Mouse (Mus musculus) heart, adult 2 months (tissue): Measurements from ENCODE around the gene Gm17324. TPM values are rescaled to one million over a fixed set of nuclear protein-coding genes. Genes with fewer than 3 reads are reported as not detected.
"Not testable (repeated sequence)": the region's sequence is repeated elsewhere in the genome, so short reads cannot be mapped to it uniquely, and the experiment has no call there.

Experiments used
- DNase-seq, 2 experiments: peaks; one replicate each; pipeline ENCODE4 v3.0.0; 2021
- H3K27ac ChIP-seq: fragments of 200-600 bp; 2 replicates; pipeline ENCODE4 v1.8.1; 2022
- H3K27me3 ChIP-seq: fragments of 200-500 bp; 2 replicates; pipeline ENCODE4 v1.6.1; 2012; ENCODE audit warnings: mild to moderate bottlenecking, low read length, inconsistent platforms, mixed read lengths; ENCODE audit not compliant: control insufficient read depth, insufficient read depth
- H3K36me3 ChIP-seq: fragments of 200-500 bp; 2 replicates; pipeline ENCODE4 v1.6.1; 2012; ENCODE audit warnings: low read length, inconsistent platforms; ENCODE audit not compliant: control insufficient read depth, insufficient read depth
- H3K4me1 ChIP-seq: fragments of 200-500 bp; 2 replicates; pipeline ENCODE4 v1.6.1; 2011; ENCODE audit warnings: low read length; ENCODE audit not compliant: control insufficient read depth, insufficient read depth
- H3K4me3 ChIP-seq: fragments of 200-600 bp; 2 replicates; pipeline ENCODE4 v1.8.1; 2022
- H3K79me2 ChIP-seq: fragments of 200-500 bp; replicated peaks from 2 replicates; pipeline ENCODE4 v1.6.1; 2012; ENCODE audit warnings: mild to moderate bottlenecking, inconsistent platforms, low read length, moderate library complexity, mixed read lengths; ENCODE audit not compliant: control insufficient read depth, insufficient read depth
- H3K9ac ChIP-seq: fragments of 200-500 bp; 2 replicates; pipeline ENCODE4 v1.6.1; 2012; ENCODE audit warnings: low read depth, mild to moderate bottlenecking, control low read depth, inconsistent platforms, low read length, mixed read lengths
- CTCF ChIP-seq: fragments of 200-600 bp; IDR thresholded peaks from 2 replicates; pipeline ENCODE4 v1.8.1; 2022; ENCODE audit warnings: antibody characterized with exemption, mild to moderate bottlenecking, moderate library complexity
- EP300 ChIP-seq: fragments of 200-500 bp; IDR thresholded peaks from 2 replicates; pipeline ENCODE4 v1.6.1; 2011; ENCODE audit warnings: low read depth, low read length, control low read depth; ENCODE audit not compliant: insufficient read depth
- POLR2A ChIP-seq: fragments of 200-500 bp; IDR thresholded peaks from 2 replicates; pipeline ENCODE4 v1.6.1; 2011; ENCODE audit warnings: mild to moderate bottlenecking, low read depth, low read length, control low read depth; ENCODE audit not compliant: insufficient read depth
- WGBS: fragments of 180-500 bp; shearing (Covaris S2); methylation state at CpG from one replicate; pipeline ENCODE4 v1.1.7; 2018; 5-methylcytosine and 5-hydroxymethylcytosine counted together
- intact Hi-C: fragments of 180-260 bp; cut with DNase I; formaldehyde crosslinking; loops from one replicate; pipeline ENCODE4 v1.15.1; 2025
- polyA plus RNA-seq: library from polyadenylated mRNA; depleted of rRNA; stranded (reverse); fragments of >200 nt; gene quantifications from 2 replicates; pipeline ENCODE4 v1.2.3, GENCODE M21; 2012
- total RNA-seq, 2 experiments: library from RNA; stranded (reverse); gene quantifications; 2 replicates each; pipeline ENCODE4 v1.2.3; 2021

Gene Gm17324
- total and polyA plus RNA-seq, 3 experiments: not detected

DNA sequence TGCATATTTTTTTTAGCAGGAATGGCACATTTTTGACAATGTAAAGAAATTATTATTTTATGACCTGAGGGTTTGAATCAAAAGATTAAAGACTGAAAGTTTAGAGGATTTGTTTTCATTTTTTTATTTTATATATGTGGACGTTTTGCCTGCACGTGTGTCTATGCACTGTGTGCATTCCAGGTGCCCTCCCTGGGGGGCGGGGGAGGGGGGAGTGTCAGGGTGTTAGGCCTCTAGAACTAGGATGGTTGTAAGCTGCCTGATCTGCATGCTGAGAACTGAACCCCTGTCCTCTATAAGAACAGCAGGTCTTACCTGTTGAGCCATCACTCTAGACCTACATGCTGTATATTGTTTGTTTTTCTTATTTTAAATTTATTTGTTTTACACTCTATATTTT, 36.1 kb upstream of the Gm17324 start:
- intact Hi-C loops: loop anchor here (5.0 kb wide), 1 partner anchor 37 kb away; the partner anchor contains the start of genes Gm17324 and Mto1
- Histone ChIP-seq H3K79me2 (no peaks in the 10 kb centered on the region), H3K27ac (no peak overlapping the region), H3K4me3 (no peak overlapping the region), H3K9ac (no peak overlapping the region), H3K27me3 (no peaks in the 10 kb centered on the region; the same call in 1 of the 2 replicates), H3K36me3 (peaks cover 2% of the 10 kb centered on the region), H3K4me1 (peaks cover 2% of the 10 kb centered on the region)
- WGBS: 87% methylated on average over 3 of the region's 3 CpGs
- DNase-seq: no peak
- TF ChIP-seq POLR2A (no peak), EP300 (no peak), CTCF (no peak)

- DNase-seq: no peak
- Histone ChIP-seq H3K79me2 (no peaks in the 10 kb centered on the region), H3K27ac (peak overlapping the region; percentile 97), H3K36me3 (peaks cover 17% of the 10 kb centered on the region), H3K4me3 (peak overlapping the region; percentile 59), H3K4me1 (peaks cover 4% of the 10 kb centered on the region), H3K27me3 (no peaks in the 10 kb centered on the region; the same call in 1 of the 2 replicates), H3K9ac (no peak overlapping the region; the same call in 1 of the 2 replicates)
- TF ChIP-seq EP300: no peak
- TF ChIP-seq POLR2A: no peak
- TF ChIP-seq CTCF: no peak
- 40% methylated on average over 3 of the region's 3 CpGs for WGBS
- intact Hi-C loops: loop anchor here (5.0 kb wide), 1 partner anchor 35 kb away; the partner anchor contains the start of genes Gm17324 and Mto1
Measured at GRCm38 (mm10) chr9:78482386-78482785, 33.8 kb upstream of the Gm17324 start.

DNA sequence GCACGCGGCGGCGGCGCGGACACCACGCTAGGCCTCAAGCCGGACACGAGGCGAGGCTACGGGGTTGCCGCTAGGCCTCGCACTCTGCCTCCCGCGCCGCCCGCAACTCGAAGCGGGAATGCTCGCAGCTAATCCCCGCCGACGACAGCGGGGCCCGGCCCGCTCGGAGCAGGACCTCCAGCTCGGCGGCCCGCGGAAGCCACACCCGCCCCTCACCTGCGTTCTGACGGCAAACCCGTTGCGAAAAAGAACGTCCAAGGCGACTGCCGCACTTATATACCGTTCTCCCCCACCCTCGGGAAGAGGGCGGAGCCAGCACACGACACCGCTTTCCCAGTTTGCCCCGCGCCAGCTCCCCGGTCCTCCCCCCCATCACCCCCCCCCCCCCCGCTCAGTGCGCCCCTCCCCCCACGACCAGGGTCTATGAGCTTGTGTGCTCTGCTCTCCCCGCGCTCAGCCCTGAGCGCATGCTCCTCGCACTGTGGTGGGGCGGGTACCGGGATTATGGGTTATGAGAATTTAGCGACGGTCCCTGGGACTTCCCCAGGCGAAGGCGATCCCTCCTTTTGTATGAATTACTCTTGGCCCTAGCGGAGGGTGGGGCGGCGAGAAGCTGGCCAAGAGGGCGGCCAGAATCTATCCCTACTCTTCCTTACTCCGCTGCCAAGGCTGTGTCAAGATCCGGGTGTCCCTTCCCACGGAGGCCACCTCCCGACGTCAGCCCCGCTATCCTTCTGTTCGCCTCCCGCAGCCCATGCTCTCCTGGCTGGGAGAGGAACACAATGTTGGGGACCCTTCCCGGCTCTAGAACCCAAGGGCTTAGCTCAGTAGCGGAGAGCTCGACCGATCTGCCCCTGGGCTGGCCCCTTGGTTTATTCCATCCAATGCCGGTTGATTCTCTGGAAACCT, 33.1 kb upstream of the Gm17324 start:
- under 1% methylated on average over 70 of the region's 77 CpGs for WGBS
- peak overlapping the region; percentile 93 for H3K9ac ChIP-seq

GRCm38 (mm10) chr9:78480706-78481358, 32.2 kb upstream of the Gm17324 start:
- H3K79me2 ChIP-seq: no peaks in the 10 kb centered on the region
- H3K9ac ChIP-seq: peak overlapping the region; percentile 93
- peak overlapping the region; percentile 86 for H3K4me3 ChIP-seq
- WGBS: 2% methylated on average over 46 of the region's 46 CpGs
- no peaks in the 10 kb centered on the region; the same call in 1 of the 2 replicates for H3K27me3 ChIP-seq
- TF ChIP-seq POLR2A (no peak; the same call in 1 of the 2 replicates), EP300 (no peak), CTCF (no peak)
- peaks cover 23% of the 10 kb centered on the region for H3K36me3 ChIP-seq
- peaks cover 4% of the 10 kb centered on the region for H3K4me1 ChIP-seq
- peak; percentile 78 to 83 for DNase-seq
- peak overlapping the region; percentile 95 for H3K27ac ChIP-seq
- intact Hi-C loops: loop anchor here (2.0 to 5.0 kb wide), 2 partner anchors 34 to 46 kb away; partner anchors contain the start of genes Gm17324 and Mto1

More for the DNA sequence above, 33.1 kb upstream of the Gm17324 start:
- Histone ChIP-seq H3K4me3 (peak overlapping the region; percentile 86), H3K79me2 (no peaks in the 10 kb centered on the region), H3K27me3 (no peaks in the 10 kb centered on the region; the same call in 1 of the 2 replicates), H3K36me3 (peaks cover 23% of the 10 kb centered on the region), H3K4me1 (peaks cover 4% of the 10 kb centered on the region), H3K27ac (peak overlapping the region; percentile 97)
- DNase-seq: peak; percentile 95
- intact Hi-C loops: loop anchor here (2.0 to 5.0 kb wide), 2 partner anchors 34 to 45 kb away; partner anchors contain the start of genes Gm17324 and Mto1
- TF ChIP-seq EP300 (peak; percentile 63; the same call in 1 of the 2 replicates), CTCF (no peak), POLR2A (peak; percentile 97)

DNA sequence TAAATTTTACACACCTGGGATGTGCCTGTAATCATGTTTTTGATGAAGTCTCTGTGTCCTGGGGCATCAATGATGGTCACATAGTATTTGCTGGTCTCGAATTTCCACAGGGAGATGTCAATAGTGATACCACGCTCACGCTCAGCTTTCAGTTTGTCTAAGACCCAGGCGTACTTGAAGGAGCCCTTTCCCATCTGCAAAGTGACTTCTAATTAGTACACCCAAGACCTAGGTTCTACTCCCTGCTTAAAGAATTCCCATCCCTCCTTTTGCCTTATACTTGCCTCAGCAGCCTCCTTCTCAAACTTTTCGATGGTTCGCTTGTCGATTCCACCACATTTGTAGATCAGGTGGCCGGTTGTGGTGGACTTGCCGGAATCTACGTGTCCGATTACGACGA, 31.6 kb upstream of the Gm17324 start:
- Histone ChIP-seq H3K36me3 (peaks cover 23% of the 10 kb centered on the region), H3K27ac (peak overlapping the region; percentile 95), H3K4me3 (peak overlapping the region; percentile 86), H3K9ac (peak overlapping the region; percentile 51)
- H3K79me2 ChIP-seq, H3K4me1 ChIP-seq, DNase-seq, H3K27me3 ChIP-seq: not testable (repeated sequence)
- intact Hi-C loops: loop anchor here (2.0 to 5.0 kb wide), 2 partner anchors 33 to 47 kb away; partner anchors contain the start of genes Gm17324 and Mto1
- WGBS: 28% methylated on average over 13 of the region's 13 CpGs

GRCm38 (mm10) chr9:78479308-78479707, 30.7 kb upstream of the Gm17324 start:
- H3K4me3 ChIP-seq, H3K4me1 ChIP-seq, H3K27me3 ChIP-seq, DNase-seq, H3K79me2 ChIP-seq, intact Hi-C loops, H3K27ac ChIP-seq, H3K9ac ChIP-seq: not testable (repeated sequence)
- 46% methylated on average over 8 of the region's 8 CpGs for WGBS
- peaks cover 23% of the 10 kb centered on the region for H3K36me3 ChIP-seq
